Comparison of ENCODE assay signal across 25 mouse cellular contexts in genomic region chr6:100480525-100480924, GRCm38 (mm10).
DNase-seq lines count a peak whose midpoint lies in the region; ATAC-seq lines count a peak whose summit lies in the region.
"Had no signal": no experiment of that assay in that cellular context is flagged by ENCODE, and none has a peak within 500 bp of the region (broad histone marks: within the 10 kb centered on the region; RNA-seq: fewer than 3 reads in every experiment).

No protein-coding gene starts in this region.

- ATAC-seq in CD4-positive, CD25-positive, alpha-beta regulatory T cell, adult 4 months, result no peak
- ATAC-seq in common myeloid progenitor, adult 5-6 weeks (replicated peaks; ENCODE audit: low read depth, poor library complexity, severe bottlenecking), result peak; percentile 43
- ATAC-seq in megakaryocyte progenitor cell, adult 5-6 weeks (replicated peaks; ENCODE audit: poor library complexity), result peak; percentile 58
- no peak for ATAC-seq in intestine, embryonic 15.5 days
- ATAC-seq: forebrain, embryonic 16.5 days; inflammation-experienced regulatory T-cells, adult 6 months; midbrain, embryonic 16.5 days; Patski had no signal

- no peaks in the 10 kb centered on the region for H3K36me3 ChIP-seq in intestine, embryonic 15.5 days
- H3K36me3 ChIP-seq: G1E; heart, embryonic 10.5 days; limb, embryonic 10.5 days; limb, embryonic 15.5 days; liver, embryonic 13.5 days had no signal

- H3K27ac ChIP-seq in intestine, embryonic 15.5 days, result no peak overlapping the region
- H3K27ac ChIP-seq: heart, embryonic 10.5 days; hindbrain, embryonic 14.5 days; limb, embryonic 10.5 days; limb, embryonic 15.5 days; liver, embryonic 13.5 days; neural tube, embryonic 13.5 days had no signal

- no peak overlapping the region for H3K4me2 ChIP-seq in intestine, embryonic 15.5 days (replicated peaks)
- H3K4me2 ChIP-seq: hindbrain, embryonic 14.5 days; limb, embryonic 15.5 days; liver, embryonic 13.5 days; midbrain, embryonic 11.5 days; neural tube, embryonic 13.5 days had no signal

- H3K4me3 ChIP-seq in intestine, embryonic 15.5 days (replicated peaks), result no peak overlapping the region
- H3K4me3 ChIP-seq: heart, embryonic 10.5 days; limb, embryonic 10.5 days; limb, embryonic 15.5 days; liver, embryonic 13.5 days; myocyte; neural tube, embryonic 13.5 days had no signal

- peaks cover 16% of the 10 kb centered on the region for H3K4me1 ChIP-seq in intestine, embryonic 15.5 days (replicated peaks)

- no peak overlapping the region for H3K9ac ChIP-seq in intestine, embryonic 15.5 days
- H3K9ac ChIP-seq: hindbrain, embryonic 14.5 days; limb, embryonic 15.5 days; liver, embryonic 13.5 days; neural tube, embryonic 13.5 days had no signal

- no peaks in the 10 kb centered on the region for H3K9me3 ChIP-seq in intestine, embryonic 15.5 days
- H3K9me3 ChIP-seq: limb, embryonic 10.5 days; limb, embryonic 15.5 days; liver, embryonic 13.5 days had no signal

- DNase-seq in CD4-positive, CD25-positive, alpha-beta regulatory T cell, adult 2 months (ENCODE audit: low read depth, low spot score), result peak; percentile 4
- DNase-seq in A20 (ENCODE audit: low read depth, low spot score), result peak; percentile 62
- no peak for DNase-seq in gastrocnemius, postnatal 10 days
- no peak for DNase-seq in left cerebral cortex, adult 8-10 months (ENCODE audit: low spot score in 2 of 2)
- DNase-seq: cerebellum, adult 8-10 months; layer of hippocampus, postnatal 36 days; liver, embryonic 13.5 days; right cerebral cortex, postnatal 4 days; thymus, adult 2 months had no signal

- H3K27me3 ChIP-seq in intestine, embryonic 15.5 days (replicated peaks), result no peaks in the 10 kb centered on the region
- H3K27me3 ChIP-seq: limb, embryonic 15.5 days; liver, embryonic 13.5 days had no signal

- WGBS in intestine, embryonic 15.5 days, result 86% methylated on average over 3 of the region's 3 CpGs

Comparison
In these comparisons a context has a peak if more than half of its experiments do, and no peak if none do; other contexts are left out.
1. DNase-seq: peak in CD4-positive, CD25-positive, alpha-beta regulatory T cell, adult 2 months (single experiment) and A20 (single experiment); none in gastrocnemius, postnatal 10 days (single experiment) and left cerebral cortex, adult 8-10 months (0 of 2).
2. ATAC-seq: peak in common myeloid progenitor, adult 5-6 weeks (single experiment) and megakaryocyte progenitor cell, adult 5-6 weeks (single experiment); none in CD4-positive, CD25-positive, alpha-beta regulatory T cell, adult 4 months (single experiment) and intestine, embryonic 15.5 days (single experiment).